Mouse (Mus musculus) hindbrain, embryonic 14.5 days (tissue): Measurements from ENCODE around the gene Csnk2b. TPM values are rescaled to one million over a fixed set of nuclear protein-coding genes. Genes with fewer than 3 reads are reported as not detected.

Experiments
- ATAC-seq: fragments of 200-750 bp; cut with Nextera tagmentation; 2 replicates; pipeline ENCODE4 v1.8.0; 2017; ENCODE audit warnings: moderate number of reproducible peaks, mild to moderate bottlenecking, moderate TSS enrichment, moderate library complexity; ENCODE audit not compliant: low FRiP score
- DNase-seq: peaks from one replicate; pipeline ENCODE4 v3.0.0-alpha.2; 2015; ENCODE audit warnings: low spot score
- H3K27ac ChIP-seq: fragments of 300-500 bp; sonication (generic); 2 replicates; pipeline ENCODE4 v1.5.1; 2014; ENCODE audit warnings: mild to moderate bottlenecking, moderate library complexity
- H3K27me3 ChIP-seq: fragments of 300-500 bp; sonication (generic); 2 replicates; pipeline ENCODE4 v1.6.1; 2014; ENCODE audit warnings: mild to moderate bottlenecking, low read length, mixed read lengths; ENCODE audit not compliant: control insufficient read depth, insufficient read depth
- H3K36me3 ChIP-seq: fragments of 300-500 bp; sonication (generic); replicated peaks from 2 replicates; pipeline ENCODE4 v1.6.1; 2014; ENCODE audit not compliant: control insufficient read depth, insufficient read depth
- H3K4me1 ChIP-seq: fragments of 300-500 bp; sonication (generic); replicated peaks from 2 replicates; pipeline ENCODE4 v1.6.1; 2014; ENCODE audit warnings: antibody characterized with exemption, low read length, mixed read lengths; ENCODE audit not compliant: control insufficient read depth, insufficient read depth
- H3K4me2 ChIP-seq: fragments of 300-500 bp; sonication (generic); replicated peaks from 2 replicates; pipeline ENCODE4 v1.6.1; 2014; ENCODE audit warnings: mild to moderate bottlenecking, moderate library complexity
- H3K4me3 ChIP-seq: fragments of 300-500 bp; sonication (generic); replicated peaks from 2 replicates; pipeline ENCODE4 v1.5.1; 2014; ENCODE audit warnings: mild to moderate bottlenecking, low read length
- H3K9ac ChIP-seq: fragments of 300-500 bp; sonication (generic); 2 replicates; pipeline ENCODE4 v1.6.1; 2014
- H3K9me3 ChIP-seq: fragments of 300-500 bp; sonication (generic); 2 replicates; pipeline ENCODE4 v1.6.1; 2016; ENCODE audit warnings: low read length; ENCODE audit not compliant: control insufficient read depth
- WGBS: fragments of 180-500 bp; shearing (Covaris S2); extraction: QIAGEN DNeasy Blood & Tissue Kit; methylation state at CpG from one replicate; pipeline ENCODE4 v1.1.7; 2014; 5-methylcytosine and 5-hydroxymethylcytosine counted together
- polyA plus RNA-seq: library from polyadenylated mRNA; unstranded; fragments of >200 nt; fragmentation: Nextera tagmentation; extraction: Ambion mirVana; gene quantifications from 2 replicates; pipeline ENCODE4 v1.2.1, GENCODE M21; 2014

The Csnk2b gene
- polyA plus RNA-seq, 1 experiment from 2014 or later: 321 TPM

DNA sequence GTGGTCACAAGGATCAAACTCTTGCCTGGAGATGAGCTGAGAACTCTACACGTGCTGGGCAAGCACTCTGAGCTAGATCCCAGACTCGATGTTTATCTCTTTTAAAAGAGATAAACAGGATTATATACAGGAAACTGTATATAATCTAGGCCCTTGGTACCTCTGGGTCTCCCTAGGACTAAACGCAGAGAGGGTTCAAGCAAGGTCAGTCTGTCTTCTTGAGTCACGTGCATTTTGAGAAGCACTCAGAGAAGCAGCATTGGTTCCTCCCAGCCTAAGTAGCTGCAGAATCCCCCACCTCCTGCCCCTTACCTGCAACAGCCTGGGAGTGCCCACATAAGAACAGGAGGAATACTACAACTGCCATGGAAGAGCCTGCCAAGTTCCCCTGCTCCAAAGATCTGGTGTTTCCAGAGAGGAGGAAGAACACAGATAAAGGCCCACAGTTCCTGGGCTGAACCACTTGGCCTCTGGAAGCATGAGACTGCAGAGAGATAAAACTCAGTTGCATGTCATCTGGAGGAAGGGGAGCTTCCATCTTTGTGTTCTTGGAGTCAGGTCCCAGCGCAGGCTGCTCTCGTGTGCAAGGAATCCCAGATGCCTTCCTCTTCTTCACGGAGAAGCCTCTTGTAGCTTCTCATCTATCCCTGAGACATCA is 36.5 kb downstream of the Csnk2b start, which contains the start of gene Ly6g6f:
Gene Ly6g6f (minus strand): TSS at position 403 of the 658 bp plus-strand sequence.
- no peak for ATAC-seq
- H3K36me3 ChIP-seq: no peaks in the 10 kb centered on the region

DNA sequence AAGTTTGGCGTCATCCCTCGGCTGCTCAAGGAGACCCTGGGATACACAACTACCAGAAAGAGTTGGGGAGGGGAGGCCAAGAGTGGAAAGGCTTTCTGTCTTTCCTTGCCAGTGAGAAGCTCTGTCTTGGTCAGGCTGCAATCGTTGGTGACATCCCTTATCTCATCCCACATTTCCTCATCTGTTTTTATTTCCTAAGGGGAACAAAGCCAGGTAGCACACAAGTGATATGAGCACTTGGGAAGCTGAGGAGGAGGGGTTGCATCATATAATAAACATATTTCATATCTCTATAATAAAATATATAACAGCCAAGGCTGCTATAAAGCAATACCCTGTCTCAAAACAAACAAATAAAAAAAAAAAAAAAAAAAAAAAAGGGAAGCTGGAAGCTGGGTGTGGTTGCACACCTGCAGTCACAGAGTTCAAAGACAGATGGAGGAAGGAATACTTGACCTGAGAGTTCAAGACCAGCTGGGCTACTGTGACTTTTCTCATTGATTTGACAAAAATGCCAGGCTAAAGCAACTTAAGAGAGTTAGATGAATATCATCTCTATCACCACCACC is 37.8 kb downstream of the Csnk2b start:
- DNase-seq (no peak), ATAC-seq (no peak)
- no peaks in the 10 kb centered on the region for H3K36me3 ChIP-seq
- H3K9me3 ChIP-seq: no peaks in the 10 kb centered on the region
- no peak overlapping the region for H3K4me3 ChIP-seq
- H3K4me2 ChIP-seq: no peak overlapping the region
- no peak overlapping the region for H3K27ac ChIP-seq
- H3K27me3 ChIP-seq: no peaks in the 10 kb centered on the region
- no peak overlapping the region for H3K9ac ChIP-seq
- WGBS: 77% methylated on average over 3 of the region's 3 CpGs
- H3K4me1 ChIP-seq: no peaks in the 10 kb centered on the region

More for the DNA sequence above, 36.5 kb downstream of the Csnk2b start, which contains the start of gene Ly6g6f:
- Histone ChIP-seq H3K4me1 (peaks cover 7% of the 10 kb centered on the region), H3K4me3 (no peak within 1 kb of the TSS), H3K9ac (no peak within 1 kb of the TSS), H3K27ac (no peak within 1 kb of the TSS), H3K9me3 (no peaks in the 10 kb centered on the region), H3K27me3 (no peaks in the 10 kb centered on the region), H3K4me2 (no peak within 1 kb of the TSS)
- no peak for DNase-seq
- 85% methylated on average over 7 of the region's 7 CpGs for WGBS

DNA sequence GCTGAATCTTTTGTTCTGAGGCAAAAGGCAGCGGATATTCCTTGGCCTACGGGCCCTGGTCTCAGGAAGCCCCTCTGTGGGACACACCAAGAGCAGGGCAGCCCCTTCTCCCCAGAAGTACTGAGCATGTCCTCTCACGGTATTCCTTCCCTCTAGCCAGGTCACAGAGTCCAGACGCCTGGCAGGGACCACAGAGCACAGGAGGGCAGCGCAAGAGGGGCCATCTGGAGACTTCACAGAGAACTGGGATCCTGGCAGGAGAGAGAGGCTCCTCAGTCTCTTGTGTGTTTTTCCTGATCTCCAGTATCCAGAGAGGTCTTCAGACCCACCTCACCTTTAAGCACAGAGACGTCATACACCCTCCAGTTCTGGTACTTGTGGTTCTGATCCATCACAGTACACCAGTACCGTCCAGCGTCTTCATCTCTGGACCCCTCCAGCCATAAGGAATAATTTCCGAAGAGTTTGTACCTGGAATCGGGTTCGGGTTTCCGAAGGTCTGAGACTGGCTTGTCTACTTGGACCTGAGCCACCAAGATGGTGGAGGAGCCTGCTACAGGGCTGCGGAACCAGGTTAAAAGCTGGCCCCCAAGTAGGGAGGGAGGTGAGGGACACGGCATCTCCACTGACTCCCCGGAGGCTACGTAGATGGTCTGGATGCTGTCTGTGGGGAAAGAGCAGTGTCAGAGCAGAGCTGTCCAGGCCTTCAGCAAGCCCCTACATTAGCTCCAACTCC is 38.8 kb downstream of the Csnk2b start:
- H3K27me3 ChIP-seq: no peaks in the 10 kb centered on the region
- DNase-seq (no peak), ATAC-seq (no peak)
- no peak overlapping the region for H3K4me2 ChIP-seq
- no peak overlapping the region for H3K9ac ChIP-seq
- 86% methylated on average over 16 of the region's 16 CpGs for WGBS
- no peak overlapping the region for H3K27ac ChIP-seq
- H3K4me1 ChIP-seq: no peaks in the 10 kb centered on the region
- H3K4me3 ChIP-seq: no peak overlapping the region
- no peaks in the 10 kb centered on the region for H3K36me3 ChIP-seq
- no peaks in the 10 kb centered on the region for H3K9me3 ChIP-seq

DNA sequence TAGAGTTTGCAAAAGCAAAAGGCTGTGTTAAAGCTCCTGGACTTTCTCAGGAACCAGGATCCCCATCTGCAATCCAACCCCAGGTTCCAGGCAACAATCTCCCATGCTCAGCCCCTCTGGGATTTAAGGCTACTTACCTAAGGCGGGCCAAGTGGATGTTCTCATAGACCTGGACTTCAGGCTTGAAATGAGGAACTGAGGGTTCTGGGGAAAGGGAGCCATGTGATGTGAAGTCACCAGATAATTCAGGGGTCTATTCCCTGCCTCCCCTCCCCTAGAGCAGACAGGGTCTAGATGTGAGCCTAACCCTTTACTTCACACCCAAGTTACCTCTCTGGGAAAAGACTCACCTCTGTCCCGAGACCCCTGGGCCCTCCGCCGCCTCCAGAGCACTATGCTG is 41.1 kb downstream of the Csnk2b start:
- Histone ChIP-seq H3K9ac (peak overlapping the region; percentile 11; the same call in 1 of the 2 replicates), H3K4me3 (no peak overlapping the region), H3K4me2 (no peak overlapping the region), H3K9me3 (no peaks in the 10 kb centered on the region), H3K27ac (no peak overlapping the region), H3K4me1 (0 out of 2 replicates have a peak, but pooled peaks cover 5% of the 10 kb centered on the region), H3K36me3 (no peaks in the 10 kb centered on the region), H3K27me3 (no peaks in the 10 kb centered on the region)
- no peak for DNase-seq
- 66% methylated on average over 4 of the region's 4 CpGs for WGBS
- ATAC-seq: no peak

DNA sequence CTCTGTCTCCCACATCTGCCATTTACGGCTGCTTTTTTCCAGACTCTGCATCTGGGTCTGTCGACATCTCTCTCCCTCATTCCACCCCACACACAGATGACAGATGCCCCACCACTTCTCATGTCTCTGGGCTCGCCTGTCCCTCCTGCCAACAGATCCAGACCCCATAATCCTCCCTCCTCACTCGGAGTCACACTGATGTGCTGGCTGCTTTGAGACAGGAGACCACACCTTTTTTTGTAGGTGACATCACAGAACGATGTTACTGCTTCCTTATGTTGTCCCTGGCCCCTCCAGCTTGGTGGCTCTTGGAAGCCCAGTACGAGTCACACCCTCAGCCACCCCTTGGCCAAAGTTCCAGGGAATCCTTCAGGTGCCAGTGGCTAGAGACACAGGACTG is 41.6 kb downstream of the Csnk2b start:
- 72% methylated on average over 6 of the region's 6 CpGs for WGBS
- Histone ChIP-seq H3K4me1 (0 out of 2 replicates have a peak, but pooled peaks cover 5% of the 10 kb centered on the region), H3K9ac (no peak overlapping the region), H3K4me3 (no peak overlapping the region), H3K4me2 (no peak overlapping the region), H3K36me3 (no peaks in the 10 kb centered on the region), H3K27me3 (no peaks in the 10 kb centered on the region), H3K27ac (no peak overlapping the region), H3K9me3 (no peaks in the 10 kb centered on the region)
- no peak for DNase-seq
- ATAC-seq: no peak

DNA sequence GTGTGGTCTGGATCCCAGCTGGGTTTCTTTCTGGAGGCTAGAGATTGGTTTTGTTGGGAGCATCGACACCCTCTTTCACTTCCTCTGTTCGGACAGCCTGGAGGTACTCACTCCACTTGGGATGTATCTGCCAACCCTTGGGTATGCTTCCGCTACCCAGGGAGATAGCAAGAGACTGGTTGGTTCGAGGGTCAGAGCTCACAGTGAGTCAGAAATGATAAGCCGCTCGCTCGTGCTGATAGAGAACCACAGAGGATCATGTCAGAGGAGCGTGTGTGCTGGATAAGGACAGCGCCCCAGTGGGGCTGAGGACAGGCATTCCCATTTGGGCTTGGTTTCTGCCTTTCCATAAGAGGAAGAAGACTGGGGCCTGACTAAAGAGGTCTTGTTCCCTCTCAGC is 42.1 kb downstream of the Csnk2b start:
- 70% methylated on average over 9 of the region's 9 CpGs for WGBS
- Histone ChIP-seq H3K27ac (no peak overlapping the region), H3K9ac (no peak overlapping the region), H3K36me3 (no peaks in the 10 kb centered on the region), H3K9me3 (no peaks in the 10 kb centered on the region), H3K27me3 (no peaks in the 10 kb centered on the region), H3K4me1 (0 out of 2 replicates have a peak, but pooled peaks cover 5% of the 10 kb centered on the region), H3K4me2 (no peak overlapping the region), H3K4me3 (no peak overlapping the region)
- ATAC-seq (no peak), DNase-seq (no peak)

DNA sequence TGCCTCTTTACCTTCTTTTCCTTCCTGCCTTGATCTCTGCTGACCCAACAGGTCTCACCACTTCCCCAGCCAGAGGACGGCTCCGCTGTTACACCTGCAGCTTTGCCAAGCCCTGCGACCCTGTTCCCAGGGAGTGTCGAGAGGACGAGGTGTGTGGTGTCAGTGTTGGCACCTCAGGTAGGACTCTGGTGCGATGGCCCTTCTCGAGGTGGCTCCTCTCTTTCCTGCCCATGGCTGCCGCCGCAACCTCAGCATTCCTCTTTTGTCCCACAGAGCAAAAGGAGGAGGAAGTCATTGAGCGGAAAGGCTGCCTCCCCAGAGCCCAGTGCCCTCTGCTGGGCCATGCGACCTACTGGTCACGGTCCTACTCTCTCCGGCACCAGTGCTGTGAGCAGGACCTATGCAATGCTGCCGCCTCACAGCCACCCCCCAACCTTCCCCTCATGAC is 44.0 kb downstream of the Csnk2b start, which contains the start of gene Ly6g6d:
Gene Ly6g6d (minus strand): TSS at position 280 of the 448 bp plus-strand sequence.
- H3K9me3 ChIP-seq: no peaks in the 10 kb centered on the region
- H3K4me2 ChIP-seq: peak within 1 kb of the TSS; percentile 38
- peak within 1 kb of the TSS; percentile 6; the same call in 1 of the 2 replicates for H3K4me3 ChIP-seq
- H3K27me3 ChIP-seq: no peaks in the 10 kb centered on the region
- DNase-seq: no peak
- 0 out of 2 replicates have a peak, but pooled peaks cover 5% of the 10 kb centered on the region for H3K4me1 ChIP-seq
- ATAC-seq: no peak
- H3K27ac ChIP-seq: no peak within 1 kb of the TSS
- H3K9ac ChIP-seq: no peak within 1 kb of the TSS; the same call in 1 of the 2 replicates
- 13% methylated on average over 14 of the region's 14 CpGs for WGBS
- no peaks in the 10 kb centered on the region for H3K36me3 ChIP-seq

DNA sequence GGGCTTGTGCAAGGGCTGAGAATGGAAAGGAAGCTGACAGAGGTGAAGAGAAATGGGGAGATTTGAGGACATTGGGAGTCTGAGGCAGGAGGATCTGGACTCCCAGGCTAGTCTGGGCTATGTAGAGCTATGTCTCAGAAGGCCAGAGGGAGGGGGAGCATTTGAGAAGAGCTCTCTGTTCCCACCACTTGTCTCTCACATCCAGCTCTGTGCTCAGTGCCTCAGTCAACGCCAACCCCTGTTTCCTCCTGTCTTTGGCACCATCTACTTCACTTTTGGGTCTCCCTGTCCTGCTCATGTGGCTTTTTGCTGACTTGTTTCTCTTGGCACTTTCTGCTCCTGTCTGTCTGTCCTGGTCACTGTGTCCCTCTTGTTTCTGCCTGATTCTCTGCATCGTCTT is 44.6 kb downstream of the Csnk2b start:
- ATAC-seq (no peak), DNase-seq (no peak)
- peak overlapping the region; percentile 38 for H3K4me2 ChIP-seq
- 67% methylated on average over 2 of the region's 2 CpGs for WGBS
- H3K9me3 ChIP-seq: no peaks in the 10 kb centered on the region
- H3K27ac ChIP-seq: no peak overlapping the region
- no peaks in the 10 kb centered on the region for H3K27me3 ChIP-seq
- no peak overlapping the region for H3K9ac ChIP-seq
- 0 out of 2 replicates have a peak overlapping the region, but pooled peaks have one; percentile 6 for H3K4me3 ChIP-seq
- H3K4me1 ChIP-seq: 0 out of 2 replicates have a peak, but pooled peaks cover 5% of the 10 kb centered on the region
- no peaks in the 10 kb centered on the region for H3K36me3 ChIP-seq
